Mouse (Mus musculus) liver, embryonic 13.5 days (tissue): Measurements from ENCODE around the gene Vmn1r157. TPM values are rescaled to one million over a fixed set of nuclear protein-coding genes. Genes with fewer than 3 reads are reported as not detected.
"Not testable (repeated sequence)": the region's sequence is repeated elsewhere in the genome, so short reads cannot be mapped to it uniquely, and the experiment has no call there.

Experiments
- ATAC-seq: fragments of 200-750 bp; cut with Nextera tagmentation; 2 replicates; pipeline ENCODE4 v1.8.0; 2017; ENCODE audit warnings: low read depth, mild to moderate bottlenecking, moderate number of reproducible peaks, moderate library complexity
- DNase-seq: peaks from one replicate; pipeline ENCODE4 v3.0.0; 2022
- H3K27ac ChIP-seq: fragments of 300-500 bp; sonication (generic); 2 replicates; pipeline ENCODE4 v1.5.1; 2015; ENCODE audit warnings: moderate library complexity, mild to moderate bottlenecking, inconsistent platforms
- H3K27me3 ChIP-seq: fragments of 300-500 bp; sonication (generic); 2 replicates; pipeline ENCODE4 v1.6.1; 2015; ENCODE audit warnings: mild to moderate bottlenecking, inconsistent platforms
- H3K36me3 ChIP-seq: fragments of 300-500 bp; sonication (generic); 2 replicates; pipeline ENCODE4 v1.6.1; 2015; ENCODE audit warnings: mild to moderate bottlenecking, inconsistent platforms
- H3K4me1 ChIP-seq: fragments of 300-500 bp; sonication (generic); replicated peaks from 2 replicates; pipeline ENCODE4 v1.6.1; 2015; ENCODE audit warnings: inconsistent platforms
- H3K4me2 ChIP-seq: fragments of 300-500 bp; sonication (generic); 2 replicates; pipeline ENCODE4 v1.6.1; 2015; ENCODE audit warnings: inconsistent platforms, mild to moderate bottlenecking, moderate library complexity
- H3K4me3 ChIP-seq: fragments of 300-500 bp; sonication (generic); replicated peaks from 2 replicates; pipeline ENCODE4 v1.5.1; 2015; ENCODE audit warnings: mild to moderate bottlenecking, inconsistent platforms
- H3K9ac ChIP-seq: fragments of 300-500 bp; sonication (generic); 2 replicates; pipeline ENCODE4 v1.6.1; 2015; ENCODE audit warnings: mild to moderate bottlenecking, inconsistent platforms
- H3K9me3 ChIP-seq: fragments of 300-500 bp; sonication (generic); replicated peaks from 2 replicates; pipeline ENCODE4 v1.6.1; 2016; ENCODE audit warnings: inconsistent platforms
- WGBS: fragments of 180-500 bp; shearing (Covaris S2); methylation state at CpG from one replicate; pipeline ENCODE4 v1.1.7; 2015; ENCODE audit not compliant: insufficient replicate concordance; 5-methylcytosine and 5-hydroxymethylcytosine counted together
- polyA plus RNA-seq: library from polyadenylated mRNA; unstranded; fragments of >200 nt; fragmentation: Nextera tagmentation; extraction: Ambion mirVana; gene quantifications from 2 replicates; pipeline ENCODE4 v1.2.1, GENCODE M21; 2015

Gene Vmn1r157
- polyA plus RNA-seq: not detected in 2 replicates

GRCm38 (mm10) chr7:22761397-22761796 lies at the start of gene Vmn1r157:
Gene Vmn1r157 (plus strand): TSS chr7:22761697.
- H3K4me1 ChIP-seq, H3K9ac ChIP-seq, H3K4me2 ChIP-seq, H3K4me3 ChIP-seq, H3K27ac ChIP-seq, H3K9me3 ChIP-seq, H3K27me3 ChIP-seq, DNase-seq, H3K36me3 ChIP-seq, ATAC-seq: not testable (repeated sequence)
- WGBS: 10% methylated on average over 2 of the region's 3 CpGs

GRCm38 (mm10) chr7:22719610-22720009 lies 41.9 kb upstream of the Vmn1r157 start, which contains the start of gene Gm4567:
Gene Gm4567 (minus strand): TSS chr7:22719710.
- not testable (repeated sequence) for H3K4me1 ChIP-seq, H3K36me3 ChIP-seq, H3K27ac ChIP-seq, H3K9me3 ChIP-seq, ATAC-seq, H3K27me3 ChIP-seq, H3K9ac ChIP-seq, H3K4me3 ChIP-seq, DNase-seq, H3K4me2 ChIP-seq
- no CpG with 5 or more reads among the region's 1 CpGs for WGBS

GRCm38 (mm10) chr7:22775981-22776380 lies 14.5 kb downstream of the Vmn1r157 start:
- not testable (repeated sequence) for DNase-seq, H3K27ac ChIP-seq, ATAC-seq

GRCm38 (mm10) chr7:22790682-22791081 lies 29.2 kb downstream of the Vmn1r157 start, which contains the start of gene Vmn1r158:
Gene Vmn1r158 (minus strand): TSS chr7:22790782.
- H3K27me3 ChIP-seq, H3K9me3 ChIP-seq, H3K4me2 ChIP-seq, H3K4me1 ChIP-seq, H3K27ac ChIP-seq, ATAC-seq, H3K4me3 ChIP-seq, DNase-seq, H3K36me3 ChIP-seq, H3K9ac ChIP-seq: not testable (repeated sequence)
- WGBS: 40% methylated on average over 2 of the region's 2 CpGs

More at GRCm38 (mm10) chr7:22775981-22776380, 14.5 kb downstream of the Vmn1r157 start:
- H3K9ac ChIP-seq, H3K36me3 ChIP-seq, H3K9me3 ChIP-seq, H3K4me2 ChIP-seq, H3K4me1 ChIP-seq, H3K27me3 ChIP-seq, H3K4me3 ChIP-seq: not testable (repeated sequence)
- 71% methylated on average over 7 of the region's 11 CpGs for WGBS

Other genes starting within 250 kb of the Vmn1r157 start
- gene Vmn1r152, start 238.7 kb upstream of the Vmn1r157 start, polyA plus RNA-seq: not detected in 2 replicates
- not detected in 2 replicates for gene Gm8677, start 226.8 kb upstream of the Vmn1r157 start, polyA plus RNA-seq
- gene Gm4201, start 196.4 kb upstream of the Vmn1r157 start, polyA plus RNA-seq: not detected in 2 replicates
- gene Gm4565, start 173.6 kb upstream of the Vmn1r157 start, polyA plus RNA-seq: not detected in 2 replicates
- gene Vmn1r155, start 103.7 kb upstream of the Vmn1r157 start, polyA plus RNA-seq: not detected in 2 replicates
- not detected in 2 replicates for gene Gm8693, start 69.4 kb upstream of the Vmn1r157 start, polyA plus RNA-seq
- gene Gm4567, start 42.0 kb upstream of the Vmn1r157 start, polyA plus RNA-seq: not detected in 2 replicates
- not detected in 2 replicates for gene Vmn1r158, start 29.1 kb downstream of the Vmn1r157 start, polyA plus RNA-seq
- not detected in 2 replicates for gene Vmn1r159, start 81.9 kb downstream of the Vmn1r157 start, polyA plus RNA-seq
- gene Vmn1r160, start 109.5 kb downstream of the Vmn1r157 start, polyA plus RNA-seq: not detected in 2 replicates
- gene Gm4214, start 223.0 kb downstream of the Vmn1r157 start, polyA plus RNA-seq: not detected in 2 replicates